Mouse (Mus musculus): ENCODE results near the gene Pnpla7. TPM values are rescaled to one million over a fixed set of nuclear protein-coding genes. Genes with fewer than 3 reads are reported as not detected.

Gene Pnpla7
- total and polyA plus RNA-seq, 3 experiments: 8.8 to 11.3 TPM; not detected in 1

- TF ChIP-seq TAL1 (IDR thresholded peaks at IDR 0.05; ENCODE audit: low read length) (no peak), HCFC1 (IDR thresholded peaks at IDR 0.05; ENCODE audit: low read depth, low read length) (no peak), JUND (IDR thresholded peaks at IDR 0.05; ENCODE audit: low read depth, low read length) (no peak), POLR2AphosphoS2 (IDR thresholded peaks at IDR 0.05; ENCODE audit: low read length) (no peak), SIN3A (IDR thresholded peaks at IDR 0.05; ENCODE audit: low read length) (no peak), MAX (IDR thresholded peaks at IDR 0.05; ENCODE audit: low read length) (no peak), NELFE (IDR thresholded peaks at IDR 0.05; ENCODE audit: low read depth, low read length) (no peak), ELF1 (IDR thresholded peaks at IDR 0.05; ENCODE audit: low read depth, low read length) (no peak), MEF2A (IDR thresholded peaks at IDR 0.05; ENCODE audit: extremely low read depth, insufficient replicate concordance, low read depth, low read length, poor library complexity, severe bottlenecking) (no peak), USF1 (IDR thresholded peaks at IDR 0.05; ENCODE audit: low read depth, low read length) (no peak), ZMIZ1 (IDR thresholded peaks at IDR 0.05; ENCODE audit: low read depth, low read length) (no peak), GABPA (IDR thresholded peaks at IDR 0.05; ENCODE audit: low read depth, low read length) (no peak), EP300 (IDR thresholded peaks at IDR 0.05; ENCODE audit: low read depth in 1 of 2, low read length in 2 of 2) (no peak), KAT2A (conservative IDR thresholded peaks at IDR 0.05; ENCODE audit: low read depth, low read length) (no peak), MYC (IDR thresholded peaks at IDR 0.05; ENCODE audit: low read depth, low read length) (no peak), TBP (IDR thresholded peaks at IDR 0.05; ENCODE audit: low read depth, low read length) (no peak)
- no peak overlapping the region for H3K27ac ChIP-seq (ENCODE audit: control insufficient read depth, low read depth, low read length)
- H3K79me2 ChIP-seq (ENCODE audit: control insufficient read depth, insufficient read depth, low read length, poor library complexity): peaks cover 5% of the 10 kb centered on the region
- H3K4me1 ChIP-seq (ENCODE audit: control insufficient read depth in 1 of 2, insufficient read depth in 2 of 2, low read length in 2 of 2): peaks cover 6 to 21% of the 10 kb centered on the region in 2 experiments
- DNase-seq (ENCODE audit: low read depth, low spot score): no peak
- no peaks in the 10 kb centered on the region for H3K27me3 ChIP-seq (ENCODE audit: control insufficient read depth in 1 of 2, insufficient read depth in 2 of 2, low read length in 2 of 2)
- peaks cover 0 to 16% of the 10 kb centered on the region in 2 experiments; a peak in 2 of 4 replicates for H3K36me3 ChIP-seq (ENCODE audit: control insufficient read depth in 1 of 2, insufficient read depth in 2 of 2, low read length in 2 of 2)
- no peak overlapping the region for H3K9ac ChIP-seq (ENCODE audit: control insufficient read depth, low read depth, low read length, poor library complexity, severe bottlenecking)
- H3K9me3 ChIP-seq (replicated peaks; ENCODE audit: insufficient read depth, low read length): no peaks in the 10 kb centered on the region
- H3K4me3 ChIP-seq (ENCODE audit: control insufficient read depth in 1 of 2, insufficient read depth in 1 of 2, low read depth in 2 of 2, low read length in 2 of 2): no peak overlapping the region
Observed at GRCm38 (mm10) chr2:24929593-24929992, 46.2 kb upstream of the Pnpla7 start.

GRCm38 (mm10) chr2:24934441-24934963 lies 41.3 kb upstream of the Pnpla7 start:
- TF ChIP-seq ELF1 (IDR thresholded peaks at IDR 0.05; ENCODE audit: low read depth, low read length): peak; percentile 64; the same call in 1 of the 2 replicates
- TF ChIP-seq TBP (IDR thresholded peaks at IDR 0.05; ENCODE audit: low read depth, low read length): no peak
- H3K4me1 ChIP-seq (ENCODE audit: control insufficient read depth in 1 of 2, insufficient read depth in 2 of 2, low read length in 2 of 2): peaks cover 0 to 5% of the 10 kb centered on the region in 2 experiments; a peak in 1 of 4 replicates
- peak overlapping the region; percentile 22 for H3K27ac ChIP-seq (ENCODE audit: control insufficient read depth, low read depth, low read length)
- no peaks in the 10 kb centered on the region for H3K27me3 ChIP-seq (ENCODE audit: control insufficient read depth in 1 of 2, insufficient read depth in 2 of 2, low read length in 2 of 2)
- H3K79me2 ChIP-seq (ENCODE audit: control insufficient read depth, insufficient read depth, low read length, poor library complexity): peaks cover 7% of the 10 kb centered on the region
- peak; percentile 75 for DNase-seq (ENCODE audit: low read depth, low spot score)
- H3K36me3 ChIP-seq (ENCODE audit: control insufficient read depth in 1 of 2, insufficient read depth in 2 of 2, low read length in 2 of 2): no peaks in the 10 kb centered on the region; a peak in 1 of 4 replicates
- H3K4me3 ChIP-seq (ENCODE audit: control insufficient read depth in 1 of 2, insufficient read depth in 1 of 2, low read depth in 2 of 2, low read length in 2 of 2): peak overlapping the region; percentile 74 to 97
- peak overlapping the region; percentile 80 for H3K9ac ChIP-seq (ENCODE audit: control insufficient read depth, low read depth, low read length, poor library complexity, severe bottlenecking)
- H3K9me3 ChIP-seq (replicated peaks; ENCODE audit: insufficient read depth, low read length): no peaks in the 10 kb centered on the region

Data from MEL (cell line).